Mouse (Mus musculus) fibroblast of lung, adult 2 months (primary cell): ENCODE results near the gene Vps33a.

ENCODE experiments used
- DNase-seq: peaks from one replicate; pipeline ENCODE4 v3.0.0-alpha.2; 2011; ENCODE audit warnings: low read depth

Gene Vps33a

GRCm38 (mm10) chr5:123572357-123573186 is at the start of gene Vps33a:
Vps33a (minus strand) TSS chr5:123573038.
- DNase-seq: peak; percentile 88

DNA sequence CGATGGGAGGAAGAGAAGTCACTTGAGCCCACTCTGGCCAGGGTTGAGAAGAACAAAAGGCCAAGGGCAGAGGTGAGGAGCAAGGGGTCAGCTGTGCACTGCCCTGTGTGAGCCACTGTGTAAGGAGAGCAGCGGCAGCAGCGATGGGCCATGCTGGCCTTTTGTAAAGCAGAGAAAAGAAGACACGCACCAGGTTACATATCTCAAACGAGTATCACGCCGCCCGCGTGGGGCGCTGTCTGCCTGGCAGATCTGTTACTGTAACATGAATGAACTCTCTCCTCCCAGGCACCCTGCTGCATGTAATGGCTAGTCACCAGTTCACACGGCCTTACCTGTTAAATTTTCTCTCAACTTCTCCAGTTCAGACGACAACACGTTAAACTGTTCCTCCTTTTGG is 49.6 kb upstream of the Vps33a start:
- DNase-seq: no peak

DNA sequence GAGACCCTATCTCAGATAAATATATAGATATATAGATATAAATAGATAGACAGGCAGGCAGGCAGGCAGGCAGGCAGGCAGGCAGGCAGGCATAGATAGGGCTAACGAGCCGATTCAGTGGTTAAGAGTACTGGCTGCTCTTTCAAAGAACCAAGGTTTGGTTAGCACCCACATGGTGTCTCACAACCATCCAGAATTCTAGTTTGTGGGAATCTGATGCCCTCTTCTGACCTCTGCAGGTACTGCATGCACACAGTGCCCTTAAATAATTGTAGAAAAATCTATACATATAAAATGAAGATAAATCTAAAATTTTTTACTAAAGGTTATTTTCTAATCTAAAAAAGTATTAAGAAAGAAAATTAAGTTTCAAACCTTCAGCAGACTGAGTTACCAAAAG is 45.7 kb upstream of the Vps33a start:
- no peak for DNase-seq

DNA sequence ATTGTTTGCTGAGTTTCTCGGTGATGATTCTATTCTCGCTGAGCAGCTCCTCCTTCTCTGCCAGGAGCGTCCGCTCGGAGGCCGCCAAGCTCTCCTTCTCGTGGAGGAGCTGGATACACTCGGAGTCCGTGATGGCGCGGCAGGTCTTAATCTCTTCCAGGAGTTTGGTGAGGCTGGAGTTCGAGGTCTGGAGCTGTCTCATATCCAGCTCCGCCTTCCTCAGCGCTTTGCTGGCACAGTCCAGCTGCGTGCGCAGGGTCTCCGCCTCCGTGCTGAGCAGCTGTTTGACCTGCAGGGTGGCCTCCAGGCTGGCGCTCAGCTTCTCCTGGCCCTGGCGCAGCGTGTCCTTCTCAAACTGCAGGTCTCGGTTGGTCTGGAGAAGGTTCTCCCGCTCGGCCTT is 41.4 kb upstream of the Vps33a start:
- no peak for DNase-seq

DNA sequence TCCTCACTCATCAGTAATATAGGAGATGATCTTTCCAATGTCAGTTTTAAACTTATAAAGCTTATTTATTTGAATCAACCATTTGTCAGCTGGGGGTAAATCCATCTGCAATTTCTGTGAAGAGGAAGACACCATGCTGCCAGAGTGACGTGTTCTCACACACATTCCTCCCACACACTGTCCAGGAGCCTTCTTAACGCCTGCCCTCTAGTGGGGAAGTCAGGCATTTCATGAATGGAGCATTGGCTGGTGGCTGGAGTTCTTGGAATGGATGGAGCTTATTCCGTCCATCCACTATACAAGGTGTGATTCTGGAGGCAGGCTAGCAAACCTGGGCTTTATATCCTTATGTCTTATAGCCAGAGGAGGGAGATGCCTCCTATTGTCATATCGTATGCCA is 37.0 kb upstream of the Vps33a start:
- peak; percentile 52 for DNase-seq

GRCm38 (mm10) chr5:123609416-123609815 is 36.6 kb upstream of the Vps33a start:
- DNase-seq: no peak

DNA sequence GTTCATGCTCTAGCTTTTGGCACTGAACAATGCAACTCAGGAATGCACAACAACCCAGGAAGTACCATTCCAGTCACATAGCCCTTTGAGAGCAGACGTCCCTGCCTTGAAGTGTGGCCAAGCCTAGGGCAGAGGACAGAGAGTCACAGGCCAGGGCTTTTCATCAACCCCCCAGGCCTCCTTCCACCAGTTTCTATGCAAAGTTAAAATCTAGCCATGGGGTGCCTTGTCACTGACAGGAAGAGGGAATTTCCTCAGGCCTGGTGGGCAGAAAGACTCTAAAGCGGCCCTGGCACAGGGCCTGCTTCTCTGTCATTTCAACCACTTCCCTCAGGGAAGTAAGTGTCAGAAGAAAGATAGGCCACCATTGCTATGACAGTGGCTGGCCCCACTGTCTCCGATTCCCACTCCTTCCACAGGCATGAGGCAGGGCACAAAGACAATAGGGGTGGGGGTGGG is 34.4 kb upstream of the Vps33a start:
- DNase-seq: no peak

GRCm38 (mm10) chr5:123603496-123603895 is 30.7 kb upstream of the Vps33a start:
- DNase-seq: no peak

GRCm38 (mm10) chr5:123602174-123602573 is 29.3 kb upstream of the Vps33a start:
- no peak for DNase-seq

- DNase-seq: no peak
Observed at GRCm38 (mm10) chr5:123599319-123599718, 26.5 kb upstream of the Vps33a start.

DNA sequence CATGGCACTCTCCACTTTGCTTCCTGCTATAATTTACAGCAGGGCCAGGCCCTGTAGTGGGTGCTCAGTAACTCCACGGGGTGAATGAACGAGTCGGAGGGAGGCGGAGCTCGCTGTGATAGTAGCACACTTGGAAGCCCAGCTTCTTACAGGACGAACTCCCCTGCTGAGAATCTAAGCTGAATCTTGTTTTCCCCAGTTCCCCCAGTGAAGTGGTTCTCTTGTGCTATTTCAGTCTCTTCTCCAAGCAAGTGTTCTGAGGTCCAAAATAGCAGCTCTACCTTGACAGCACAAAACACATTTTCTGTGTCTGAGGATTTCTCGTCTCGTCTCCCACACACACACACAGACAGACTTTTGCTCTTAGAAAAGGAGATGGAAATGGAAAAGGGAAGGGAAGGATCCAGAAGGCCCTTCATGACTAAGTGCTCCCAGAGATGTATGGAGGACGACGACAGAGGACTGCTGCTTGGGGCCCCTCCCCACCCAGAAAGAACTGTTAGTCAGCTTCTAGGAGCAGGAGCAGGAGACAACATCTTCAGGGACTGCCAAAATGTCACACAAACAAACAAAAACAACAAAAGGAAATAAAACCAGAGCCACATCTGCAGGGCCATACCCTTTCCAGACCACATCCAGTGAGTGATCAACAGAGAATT is 20.9 kb upstream of the Vps33a start:
- no peak for DNase-seq

GRCm38 (mm10) chr5:123580043-123580442 is 7.2 kb upstream of the Vps33a start:
- no peak for DNase-seq

- no peak for DNase-seq
Observed at GRCm38 (mm10) chr5:123576696-123577095, 3.9 kb upstream of the Vps33a start.

- no peak for DNase-seq
Observed at GRCm38 (mm10) chr5:123573362-123573761, 524 bp upstream of the Vps33a start.

- no peak for DNase-seq
Observed at GRCm38 (mm10) chr5:123561128-123561527, 11.7 kb downstream of the Vps33a start.

DNA sequence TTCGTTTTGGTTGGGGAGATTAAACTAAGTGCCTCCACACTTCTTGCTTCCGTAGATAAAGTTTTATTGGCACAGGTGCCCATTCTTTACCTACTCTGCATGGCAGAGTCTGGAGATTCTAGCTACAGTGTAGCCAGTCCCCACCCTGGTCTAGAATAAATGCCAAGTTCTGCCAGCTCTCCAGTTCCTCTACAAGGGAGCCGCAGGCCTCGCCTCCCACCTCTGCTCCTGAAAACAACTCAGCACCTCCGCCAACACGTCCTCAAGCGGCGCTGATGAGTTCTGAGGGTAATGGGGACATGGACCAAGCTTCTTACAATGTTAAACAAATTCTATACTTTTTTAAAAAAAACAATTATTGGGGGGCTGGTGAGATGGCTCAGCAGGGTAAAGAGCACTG is 13.2 kb downstream of the Vps33a start:
- DNase-seq: no peak

- no peak for DNase-seq
Observed at GRCm38 (mm10) chr5:123556451-123556850, 16.4 kb downstream of the Vps33a start.

GRCm38 (mm10) chr5:123555693-123556092 is 17.1 kb downstream of the Vps33a start:
- DNase-seq: no peak

- DNase-seq: no peak
Observed at GRCm38 (mm10) chr5:123533801-123534200, 39.0 kb downstream of the Vps33a start.

DNA sequence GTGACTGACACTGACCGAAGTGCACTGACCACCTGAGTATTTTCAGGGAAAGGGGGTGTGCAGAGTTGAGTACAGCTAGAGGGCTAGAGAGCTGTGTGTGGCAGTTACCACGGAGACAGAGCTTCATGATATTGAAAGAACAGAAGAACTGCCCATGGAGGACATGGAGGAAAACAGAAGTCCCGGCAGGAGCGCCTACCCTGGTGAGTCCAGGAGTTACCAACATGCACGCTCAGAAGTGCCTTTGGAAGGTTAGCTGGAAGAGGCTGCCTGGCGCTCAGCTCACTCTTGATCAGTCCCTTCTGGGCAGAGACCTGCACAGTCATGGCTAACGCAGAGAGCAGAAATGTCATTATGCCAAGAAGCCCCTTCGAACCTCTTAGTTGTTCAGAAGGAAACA is 42.8 kb downstream of the Vps33a start:
- no peak for DNase-seq

- no peak for DNase-seq
Observed at GRCm38 (mm10) chr5:123528641-123529040, 44.2 kb downstream of the Vps33a start.

GRCm38 (mm10) chr5:123525916-123526495 is 46.8 kb downstream of the Vps33a start:
- no peak for DNase-seq

DNA sequence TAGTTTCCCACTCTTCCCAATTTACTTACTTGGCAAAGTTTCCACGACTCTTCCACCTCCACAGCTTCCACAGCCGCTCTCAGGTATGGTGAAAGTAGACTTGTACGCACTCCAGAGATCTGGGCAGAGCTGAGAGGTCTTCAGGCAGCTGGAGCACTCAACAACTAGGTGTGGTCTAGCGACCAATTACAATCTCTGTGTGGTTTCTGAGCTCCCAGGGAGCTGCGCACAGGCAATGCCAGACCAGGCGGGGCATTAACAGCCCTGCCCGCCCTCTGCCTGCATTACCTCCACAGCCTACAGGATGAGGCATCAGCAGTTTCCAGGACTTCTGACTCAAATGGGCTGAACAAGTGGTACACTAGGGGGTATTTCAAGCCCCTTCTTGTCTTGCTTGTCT is 47.6 kb downstream of the Vps33a start, which contains the start of gene Gm49027:
Gene Gm49027 (minus strand): TSS at position 208 of the 400 bp plus-strand sequence.
- DNase-seq: no peak
